Mouse (Mus musculus): ENCODE results near the gene E2f4. TPM values are rescaled to one million over a fixed set of nuclear protein-coding genes. Genes with fewer than 3 reads are reported as not detected.

E2f4 gene
- polyA plus RNA-seq, 1 experiment from 2014 or later: 56.9 TPM

DNA sequence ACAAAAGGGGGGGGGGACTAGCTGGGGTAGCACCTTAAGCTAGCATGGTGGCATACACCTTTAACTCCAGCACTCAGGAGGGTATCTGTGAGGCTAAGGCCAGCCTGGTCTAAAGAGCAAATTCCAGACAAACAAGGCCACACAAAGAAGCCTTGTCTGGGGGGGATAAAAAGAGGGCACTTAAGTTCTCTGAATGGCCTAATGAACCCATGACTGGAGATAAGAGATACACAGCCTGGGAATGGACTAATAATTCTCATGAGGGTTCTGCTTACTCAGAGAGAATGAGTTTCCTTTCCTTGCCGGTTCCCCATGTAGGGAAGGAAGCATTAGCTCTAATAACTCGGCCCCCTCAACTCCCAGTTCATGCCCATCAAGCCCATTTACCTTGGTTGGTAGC lies 35.1 kb downstream of the E2f4 start:
- Histone ChIP-seq H3K27me3 (no peaks in the 10 kb centered on the region), H3K9ac (no peak overlapping the region), H3K4me2 (no peak overlapping the region), H3K27ac (no peak overlapping the region), H3K9me3 (replicated peaks) (no peaks in the 10 kb centered on the region), H3K4me3 (no peak overlapping the region), H3K4me1 (peaks cover under 1% of the 10 kb centered on the region), H3K36me3 (ENCODE audit: poor library complexity, severe bottlenecking) (peaks cover 84% of the 10 kb centered on the region)
- WGBS: 76% methylated on average over 2 of the region's 2 CpGs
- ATAC-seq: no peak

DNA sequence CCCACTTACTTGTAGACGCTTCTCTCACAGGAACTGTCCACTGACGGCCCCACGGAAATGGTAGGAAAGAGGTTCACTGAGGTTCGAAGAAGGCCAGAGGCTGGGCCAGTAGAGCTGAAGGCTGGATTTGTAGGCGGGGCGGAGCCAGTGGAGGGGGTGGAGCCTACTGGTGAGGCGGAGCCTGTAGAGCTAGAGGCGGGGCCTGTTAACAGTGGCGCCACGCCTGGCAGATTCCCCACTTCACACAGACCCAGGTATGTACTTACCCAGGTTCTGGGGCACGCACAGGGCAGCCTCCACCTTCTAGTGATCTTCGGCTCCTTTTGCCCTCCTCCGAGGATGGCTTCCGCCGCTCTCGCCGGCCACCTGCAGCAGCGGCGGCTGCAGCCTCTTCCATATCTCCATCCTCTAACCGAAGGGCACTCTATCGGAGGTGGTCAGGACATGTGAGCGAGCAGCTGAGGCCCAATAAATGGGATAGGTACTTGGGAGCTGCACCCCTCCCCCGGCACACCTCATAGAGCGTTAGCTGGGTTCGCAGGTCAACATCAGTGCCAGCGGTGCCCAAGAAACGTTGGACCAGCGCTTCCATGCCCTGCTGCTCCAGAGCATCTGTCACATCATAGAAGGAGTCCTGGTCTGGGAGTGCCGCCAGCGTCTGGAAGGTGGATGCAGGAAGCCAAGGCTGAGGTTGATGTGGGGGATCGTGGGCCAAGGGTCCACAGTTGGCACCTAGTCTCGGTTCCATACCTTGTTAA lies 39.1 kb downstream of the E2f4 start:
- H3K9me3 ChIP-seq (replicated peaks): no peaks in the 10 kb centered on the region
- no peak overlapping the region for H3K4me2 ChIP-seq
- H3K4me3 ChIP-seq: no peak overlapping the region
- 45% methylated on average over 32 of the region's 32 CpGs for whole genome bisulfite sequencing
- H3K9ac ChIP-seq: no peak overlapping the region
- no peak overlapping the region for H3K27ac ChIP-seq
- H3K27me3 ChIP-seq: no peaks in the 10 kb centered on the region
- peak; percentile 23; the same call in 1 of the 2 replicates for ATAC-seq
- H3K36me3 ChIP-seq (ENCODE audit: poor library complexity, severe bottlenecking): peaks cover 46% of the 10 kb centered on the region
- peaks cover 6% of the 10 kb centered on the region; the same call in 1 of the 2 replicates for H3K4me1 ChIP-seq

DNA sequence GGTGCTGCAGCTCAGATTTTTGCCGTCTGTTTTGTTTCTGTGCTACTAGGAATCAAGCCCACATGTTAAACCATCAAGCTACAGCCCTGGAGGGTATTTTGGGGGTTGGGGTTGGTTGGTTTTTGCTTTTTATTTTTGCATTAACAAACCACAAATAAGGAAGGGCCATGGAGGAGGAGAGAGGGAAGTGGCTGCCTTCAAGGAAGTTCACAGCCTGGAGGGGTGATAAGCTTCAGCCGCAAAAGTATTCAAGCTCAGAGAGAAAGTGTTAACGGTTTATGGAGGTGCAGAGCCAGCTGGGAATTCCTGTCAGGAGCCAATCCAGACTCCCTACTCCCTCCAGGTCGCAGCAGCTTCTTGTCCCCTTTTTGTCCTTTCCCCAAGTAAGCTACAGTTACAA lies 41.5 kb downstream of the E2f4 start:
- no peaks in the 10 kb centered on the region for H3K27me3 ChIP-seq
- no peak overlapping the region for H3K4me2 ChIP-seq
- H3K9me3 ChIP-seq (replicated peaks): no peaks in the 10 kb centered on the region
- peaks cover 26% of the 10 kb centered on the region for H3K36me3 ChIP-seq (ENCODE audit: poor library complexity, severe bottlenecking)
- ATAC-seq: no peak
- H3K27ac ChIP-seq: no peak overlapping the region
- no peak overlapping the region for H3K9ac ChIP-seq
- WGBS: 79% methylated on average over 4 of the region's 4 CpGs
- H3K4me1 ChIP-seq: peaks cover 7% of the 10 kb centered on the region; the same call in 1 of the 2 replicates
- no peak overlapping the region for H3K4me3 ChIP-seq

DNA sequence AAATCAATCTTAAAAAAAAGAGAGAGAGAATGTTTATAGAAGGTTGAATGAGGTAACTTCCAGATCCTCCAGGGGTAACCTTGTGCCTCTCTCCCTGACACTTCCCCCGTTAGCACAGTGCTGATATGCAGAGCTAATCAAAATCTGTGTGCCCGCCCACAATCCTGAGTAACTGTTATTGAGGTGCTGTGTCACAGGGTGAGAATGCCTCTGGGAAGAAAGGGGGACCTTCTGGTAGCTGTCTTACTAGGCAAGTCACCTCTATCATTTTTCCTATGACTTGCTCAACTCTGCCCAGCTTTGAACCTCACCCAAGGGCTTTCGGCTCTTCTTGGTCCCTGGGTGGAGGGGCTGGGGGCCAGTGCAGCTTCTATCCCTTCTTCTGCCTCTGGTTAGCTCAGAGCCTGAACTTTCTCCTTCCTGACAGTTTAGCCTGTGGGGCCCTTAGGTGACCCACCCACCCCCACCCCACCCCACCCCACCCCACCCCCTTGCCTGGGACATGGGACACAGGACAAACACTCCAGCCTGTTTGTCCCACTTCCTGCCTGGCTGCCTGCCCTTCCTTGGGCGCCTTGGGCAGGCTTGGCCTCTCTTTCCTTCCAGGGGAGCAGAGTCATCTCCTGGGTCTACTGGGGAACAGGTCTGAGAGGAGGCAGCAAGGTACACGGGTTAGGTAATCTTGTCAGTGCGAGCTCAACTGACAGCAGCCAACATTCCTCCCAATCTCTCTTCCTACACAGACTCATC lies 42.6 kb downstream of the E2f4 start:
- Histone ChIP-seq H3K27me3 (no peaks in the 10 kb centered on the region), H3K4me3 (no peak overlapping the region), H3K9ac (no peak overlapping the region), H3K36me3 (ENCODE audit: poor library complexity, severe bottlenecking) (peaks cover 16% of the 10 kb centered on the region), H3K9me3 (replicated peaks) (no peaks in the 10 kb centered on the region), H3K4me1 (peaks cover 7% of the 10 kb centered on the region; the same call in 1 of the 2 replicates), H3K27ac (no peak overlapping the region), H3K4me2 (no peak overlapping the region)
- no peak for ATAC-seq
- WGBS: 81% methylated on average over 6 of the region's 6 CpGs

DNA sequence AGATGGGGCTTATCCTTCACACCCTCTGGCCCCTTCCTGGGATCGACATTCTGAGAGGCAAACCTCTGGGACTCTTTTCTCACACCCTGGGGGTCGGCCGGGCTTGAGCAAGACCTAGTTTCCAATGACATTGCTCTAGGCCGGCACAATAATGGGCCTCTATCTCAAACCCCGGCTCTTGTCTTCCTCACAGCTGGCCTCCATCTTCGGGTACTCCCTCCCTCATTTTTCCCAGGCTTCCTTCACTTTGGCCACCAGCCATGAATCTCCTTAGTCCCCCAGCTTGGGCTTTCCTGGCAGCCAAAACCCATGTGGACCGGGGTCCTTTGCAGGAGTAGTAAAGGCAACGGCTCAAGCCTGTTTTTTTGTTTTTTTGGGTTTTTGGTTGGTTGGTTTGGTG lies 43.9 kb downstream of the E2f4 start:
- no peak for ATAC-seq
- WGBS: 49% methylated on average over 8 of the region's 8 CpGs
- no peak overlapping the region for H3K27ac ChIP-seq
- H3K4me3 ChIP-seq: no peak overlapping the region
- H3K9ac ChIP-seq: no peak overlapping the region
- H3K4me1 ChIP-seq: peaks cover 9% of the 10 kb centered on the region
- H3K27me3 ChIP-seq: no peaks in the 10 kb centered on the region
- H3K9me3 ChIP-seq (replicated peaks): no peaks in the 10 kb centered on the region
- no peak overlapping the region for H3K4me2 ChIP-seq
- H3K36me3 ChIP-seq (ENCODE audit: poor library complexity, severe bottlenecking): peaks cover 5% of the 10 kb centered on the region

DNA sequence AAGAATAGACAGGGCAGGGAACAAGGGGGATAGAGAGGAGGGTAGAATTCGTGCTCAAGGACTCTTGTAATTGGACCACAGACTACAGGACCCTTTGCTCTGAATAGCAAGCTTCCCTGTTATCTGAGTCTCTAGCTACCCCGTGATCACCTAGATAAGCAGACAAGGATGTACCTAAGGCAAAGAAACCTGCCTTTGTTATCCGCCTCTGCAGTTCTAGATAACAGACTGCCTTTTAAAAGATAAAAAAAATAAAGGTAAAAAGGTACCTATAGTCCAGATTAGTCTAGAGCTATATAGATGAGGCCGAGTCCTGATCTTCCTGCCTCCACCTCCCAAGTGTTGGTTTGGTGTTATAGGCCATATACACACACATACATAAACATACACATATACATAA lies 45.3 kb downstream of the E2f4 start:
- Histone ChIP-seq H3K9me3 (replicated peaks) (no peaks in the 10 kb centered on the region), H3K4me2 (no peak overlapping the region), H3K27ac (no peak overlapping the region), H3K4me3 (no peak overlapping the region), H3K27me3 (peaks cover 10% of the 10 kb centered on the region; the same call in 1 of the 2 replicates), H3K36me3 (ENCODE audit: poor library complexity, severe bottlenecking) (no peaks in the 10 kb centered on the region), H3K9ac (no peak overlapping the region), H3K4me1 (peaks cover 23% of the 10 kb centered on the region)
- no peak for ATAC-seq
- WGBS: 74% methylated on average over 4 of the region's 4 CpGs

DNA sequence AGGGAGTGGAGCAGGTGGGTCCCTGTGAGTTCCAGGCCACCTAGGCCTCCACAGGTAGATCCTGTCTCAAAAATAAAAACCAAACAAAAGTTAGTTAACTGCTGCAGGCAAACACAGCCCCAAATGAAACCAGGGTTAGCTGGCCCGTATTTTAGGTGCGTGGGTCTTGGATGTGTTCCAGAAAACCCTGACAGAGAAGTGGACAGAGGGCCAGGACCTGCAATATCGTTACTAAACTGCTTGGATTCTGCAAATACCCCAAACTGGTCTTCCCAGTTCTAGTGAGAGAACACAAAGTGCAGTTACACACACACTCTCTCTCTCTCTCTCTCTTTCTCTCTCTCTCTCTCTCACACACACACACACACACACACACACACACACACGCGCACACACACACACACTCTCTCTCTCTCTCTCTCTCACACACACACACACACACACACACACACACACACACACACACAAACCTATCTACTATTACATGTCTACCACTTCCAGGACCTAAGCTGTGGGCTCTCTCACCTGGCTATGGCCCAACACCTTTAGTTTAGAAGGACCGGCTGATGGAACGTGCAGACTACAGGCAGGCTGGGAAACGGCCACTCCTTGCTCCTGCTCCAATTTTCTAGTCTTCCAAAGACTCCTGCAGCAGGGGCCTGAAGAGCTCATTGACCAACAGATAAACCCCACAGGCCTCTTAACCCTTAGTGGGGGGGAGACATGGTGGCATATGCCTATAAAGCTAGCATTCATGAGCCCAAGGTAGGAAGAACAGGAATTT lies 46.5 kb downstream of the E2f4 start:
- WGBS: 73% methylated on average over 8 of the region's 8 CpGs
- Histone ChIP-seq H3K4me3 (no peak overlapping the region), H3K9ac (peak overlapping the region; percentile 21; the same call in 1 of the 2 replicates), H3K27me3 (peaks cover 10% of the 10 kb centered on the region; the same call in 1 of the 2 replicates), H3K27ac (no peak overlapping the region), H3K4me2 (no peak overlapping the region), H3K36me3 (ENCODE audit: poor library complexity, severe bottlenecking) (no peaks in the 10 kb centered on the region), H3K4me1 (peaks cover 29% of the 10 kb centered on the region), H3K9me3 (replicated peaks) (no peaks in the 10 kb centered on the region)
- no peak for ATAC-seq

DNA sequence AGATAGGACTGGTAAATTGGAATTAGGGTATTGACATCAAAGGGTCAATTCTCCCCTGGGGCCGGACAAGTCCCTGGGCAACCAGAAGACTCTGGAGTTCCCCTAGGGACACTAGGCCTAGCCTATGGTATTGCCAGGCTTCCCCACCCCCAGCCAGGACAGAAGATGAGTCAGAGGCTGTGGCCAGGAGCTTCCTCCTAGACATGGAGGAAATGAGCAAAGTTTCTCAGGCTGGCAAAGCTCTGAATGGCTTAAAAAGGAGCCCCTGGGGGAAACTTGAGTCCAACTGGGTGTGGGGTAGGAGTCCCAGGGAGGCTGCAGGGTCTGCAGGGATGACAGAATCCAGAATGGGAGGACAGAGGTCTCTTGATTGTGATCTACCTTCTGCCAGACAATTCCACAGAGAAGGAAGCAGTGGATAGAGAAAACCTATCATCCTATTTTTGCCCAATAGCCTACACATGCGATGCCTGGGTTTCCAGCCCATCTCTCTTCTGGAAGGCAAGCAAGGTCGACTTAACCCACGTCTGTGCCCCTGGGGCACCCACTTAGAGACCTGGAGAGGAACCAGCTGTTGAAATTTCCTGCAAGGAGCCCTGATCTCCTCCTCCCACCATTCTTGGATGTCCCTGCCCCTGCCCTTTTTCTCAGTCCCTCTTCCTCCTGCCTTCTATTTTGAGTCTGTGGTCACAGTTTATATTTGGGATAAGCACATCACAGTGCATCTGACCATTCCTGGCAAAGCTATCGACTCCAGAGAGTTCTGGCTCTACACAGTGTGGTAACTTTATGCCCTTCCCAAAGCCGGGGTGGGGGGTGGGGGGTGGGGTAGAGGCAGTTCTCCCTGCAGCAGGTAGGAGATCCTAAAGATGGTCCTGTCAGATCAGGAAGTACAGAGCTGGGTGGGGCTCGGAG lies 47.9 kb downstream of the E2f4 start:
- H3K4me1 ChIP-seq: peaks cover 40% of the 10 kb centered on the region
- H3K9ac ChIP-seq: no peak overlapping the region
- no peak overlapping the region for H3K27ac ChIP-seq
- WGBS: 74% methylated on average over 7 of the region's 7 CpGs
- H3K36me3 ChIP-seq (ENCODE audit: poor library complexity, severe bottlenecking): no peaks in the 10 kb centered on the region
- ATAC-seq: no peak
- no peak overlapping the region for H3K4me2 ChIP-seq
- no peak overlapping the region for H3K4me3 ChIP-seq
- no peaks in the 10 kb centered on the region for H3K9me3 ChIP-seq (replicated peaks)
- H3K27me3 ChIP-seq: peaks cover 10% of the 10 kb centered on the region; the same call in 1 of the 2 replicates

DNA sequence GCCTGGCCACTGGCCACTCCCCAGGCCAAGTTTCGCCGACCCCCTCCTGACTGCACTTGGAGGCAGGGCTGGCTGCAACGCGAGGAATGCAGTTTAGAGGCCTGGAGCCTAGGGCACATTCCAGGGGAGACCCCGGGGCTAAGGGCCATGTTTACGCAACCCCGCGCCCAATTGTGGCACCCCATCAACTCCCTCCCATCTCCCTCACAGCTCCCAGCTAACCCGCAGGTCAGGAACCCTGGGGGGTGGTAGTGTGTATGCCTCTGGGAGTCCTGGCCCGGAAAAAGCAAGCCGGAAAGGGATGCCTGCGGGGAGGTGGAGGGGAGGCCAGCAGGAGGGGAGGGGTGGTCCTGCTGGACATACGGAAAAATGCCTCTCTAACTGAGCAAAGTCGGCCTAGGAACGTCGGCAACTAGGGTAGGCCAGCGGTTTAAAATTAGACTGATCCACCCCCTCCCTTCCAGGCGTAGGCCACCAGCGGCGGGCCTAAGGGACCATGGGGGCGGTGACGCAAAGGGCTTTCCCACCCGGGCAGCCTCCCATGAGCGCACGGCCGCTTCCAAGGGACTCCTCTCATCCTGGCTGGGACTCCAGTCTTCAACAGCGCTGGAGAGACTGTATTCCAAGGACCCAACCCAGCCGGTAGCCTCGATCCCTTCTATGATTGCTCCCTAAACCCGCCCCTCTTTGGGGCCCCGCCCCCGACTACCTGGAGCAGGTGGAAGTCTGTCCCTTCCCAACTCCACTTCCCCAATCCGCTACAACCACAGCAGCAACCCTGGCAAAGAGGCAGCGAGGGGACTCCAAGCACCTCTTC lies 49.4 kb downstream of the E2f4 start:
- WGBS: 2% methylated on average over 34 of the region's 34 CpGs
- Histone ChIP-seq H3K9me3 (replicated peaks) (no peaks in the 10 kb centered on the region), H3K4me2 (peak overlapping the region; percentile 96), H3K4me3 (peak overlapping the region; percentile 76), H3K27ac (peak overlapping the region; percentile 65; the same call in 1 of the 2 replicates), H3K36me3 (ENCODE audit: poor library complexity, severe bottlenecking) (no peaks in the 10 kb centered on the region), H3K4me1 (peaks cover 42% of the 10 kb centered on the region), H3K27me3 (peaks cover 10% of the 10 kb centered on the region; the same call in 1 of the 2 replicates), H3K9ac (peak overlapping the region; percentile 81)
- peak; percentile 5 for ATAC-seq

DNA sequence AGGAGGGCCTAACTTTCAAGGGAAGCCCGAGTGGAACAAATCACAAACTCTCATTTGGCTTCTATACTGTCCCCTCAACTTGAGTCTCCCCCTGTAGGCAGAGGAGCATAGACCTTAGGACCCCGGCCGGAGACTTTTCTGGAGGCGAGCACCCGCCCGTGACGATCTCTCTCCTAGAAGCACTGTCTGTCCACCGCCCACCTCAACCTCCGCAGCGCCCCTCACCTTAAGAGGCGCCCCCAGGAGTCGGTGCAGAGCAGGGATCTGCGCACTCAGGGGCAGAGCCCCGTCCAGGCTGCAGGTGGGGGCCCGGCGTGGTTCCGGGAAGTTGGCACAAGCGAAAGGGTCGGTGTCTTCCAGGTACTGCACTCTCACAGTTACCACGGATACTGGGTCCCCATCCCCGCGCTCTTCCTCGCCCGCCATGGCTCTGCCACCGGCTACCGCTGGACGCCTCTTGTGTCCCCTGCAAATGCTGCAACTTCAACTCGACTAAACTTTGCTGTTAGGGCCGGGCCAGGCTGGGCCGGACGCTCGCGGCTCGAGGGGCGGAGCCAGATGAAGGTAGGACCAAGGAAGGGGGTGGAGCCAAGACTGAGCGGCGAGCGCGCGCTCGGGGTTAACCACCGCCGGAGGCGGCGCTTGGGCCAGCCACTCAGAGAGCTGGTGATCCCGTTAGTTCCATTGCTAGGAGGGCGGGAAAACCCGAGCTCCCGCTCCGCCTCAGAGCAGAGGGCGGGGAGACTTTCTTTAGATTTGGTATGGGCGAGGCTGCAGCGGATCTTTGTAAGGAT lies 50.2 kb downstream of the E2f4 start, which contains the start of gene Fhod1:
Gene Fhod1, minus strand, starts transcription at position 526 of the 794 bp plus-strand sequence.
- peak; percentile 91 for ATAC-seq
- Histone ChIP-seq H3K4me2 (peak within 1 kb of the TSS; percentile 96), H3K36me3 (ENCODE audit: poor library complexity, severe bottlenecking) (no peaks in the 10 kb centered on the region), H3K27me3 (peaks cover 10% of the 10 kb centered on the region; the same call in 1 of the 2 replicates), H3K9ac (peak within 1 kb of the TSS; percentile 81), H3K4me1 (peaks cover 42% of the 10 kb centered on the region), H3K27ac (peak within 1 kb of the TSS; percentile 65), H3K9me3 (replicated peaks) (no peaks in the 10 kb centered on the region), H3K4me3 (peak within 1 kb of the TSS; percentile 76)
- under 1% methylated on average over 53 of the region's 53 CpGs for WGBS
